Mouse (Mus musculus) E14TG2a.4 (cell line): ENCODE results near the gene Mat1a.

Experiments
- CTCF ChIP-seq: conservative IDR thresholded peaks from 2 replicates; pipeline ENCODE4 v1.5.1; 2014; ENCODE audit warnings: low read length
- NANOG ChIP-seq: IDR thresholded peaks from 2 replicates; pipeline ENCODE4 v1.6.1; 2014; ENCODE audit warnings: borderline replicate concordance, low read length, mixed read lengths
- POU5F1 ChIP-seq: IDR thresholded peaks from 2 replicates; pipeline ENCODE4 v1.6.1; 2014; ENCODE audit warnings: low read length, borderline replicate concordance

- TF ChIP-seq CTCF: no peak
- TF ChIP-seq POU5F1: no peak
- no peak for TF ChIP-seq NANOG
These were observed 19.8 kb downstream of the Mat1a start for GRCm38 (mm10) chr14:41124683-41125082.
